Mouse (Mus musculus) forebrain, embryonic 13.5 days (tissue): ENCODE measurements around the gene Ccdc162. TPM values are rescaled to one million over a fixed set of nuclear protein-coding genes. Genes with fewer than 3 reads are reported as not detected.
"Not testable (repeated sequence)": the region's sequence is repeated elsewhere in the genome, so short reads cannot be mapped to it uniquely, and the experiment has no call there.

Source experiments
- ATAC-seq: fragments of 200-750 bp; cut with Nextera tagmentation; 2 replicates; pipeline ENCODE4 v1.8.0; 2017
- H3K27ac ChIP-seq: fragments of 300-500 bp; sonication (generic); 2 replicates; pipeline ENCODE4 v1.5.1; 2015; ENCODE audit warnings: inconsistent platforms, mild to moderate bottlenecking, moderate library complexity
- H3K27me3 ChIP-seq: fragments of 300-500 bp; sonication (generic); 2 replicates; pipeline ENCODE4 v1.6.1; 2015; ENCODE audit warnings: mild to moderate bottlenecking, inconsistent platforms
- H3K36me3 ChIP-seq: fragments of 300-500 bp; sonication (generic); 2 replicates; pipeline ENCODE4 v1.6.1; 2015; ENCODE audit warnings: mild to moderate bottlenecking, inconsistent platforms; ENCODE audit not compliant: poor library complexity, severe bottlenecking
- H3K4me1 ChIP-seq: fragments of 300-500 bp; sonication (generic); 2 replicates; pipeline ENCODE4 v1.6.1; 2015; ENCODE audit warnings: inconsistent platforms
- H3K4me2 ChIP-seq: fragments of 300-500 bp; sonication (generic); 2 replicates; pipeline ENCODE4 v1.6.1; 2015; ENCODE audit warnings: inconsistent platforms, mild to moderate bottlenecking, moderate library complexity
- H3K4me3 ChIP-seq: fragments of 300-500 bp; sonication (generic); 2 replicates; pipeline ENCODE4 v1.5.1; 2015; ENCODE audit warnings: mild to moderate bottlenecking, inconsistent platforms
- H3K9ac ChIP-seq: fragments of 300-500 bp; sonication (generic); 2 replicates; pipeline ENCODE4 v1.6.1; 2015; ENCODE audit warnings: mild to moderate bottlenecking, inconsistent platforms
- H3K9me3 ChIP-seq: fragments of 300-500 bp; sonication (generic); replicated peaks from 2 replicates; pipeline ENCODE4 v1.6.1; 2016; ENCODE audit warnings: inconsistent platforms
- WGBS: fragments of 180-500 bp; shearing (Covaris S2); methylation state at CpG from one replicate; pipeline ENCODE4 v1.1.7; 2015; 5-methylcytosine and 5-hydroxymethylcytosine counted together
- polyA plus RNA-seq: library from polyadenylated mRNA; unstranded; fragments of >200 nt; fragmentation: Nextera tagmentation; extraction: Ambion mirVana; gene quantifications from 2 replicates; pipeline ENCODE4 v1.2.1, GENCODE M21; 2015

The Ccdc162 gene
- polyA plus RNA-seq, 1 experiment from 2014 or later, result 0.31 TPM

GRCm38 (mm10) chr10:41659671-41660070 is 56.8 kb downstream of the Ccdc162 start:
- WGBS, result 86% methylated on average over 6 of the region's 6 CpGs
- H3K36me3 ChIP-seq, H3K4me3 ChIP-seq, H3K27ac ChIP-seq, H3K4me2 ChIP-seq, H3K4me1 ChIP-seq, H3K9ac ChIP-seq, H3K27me3 ChIP-seq, H3K9me3 ChIP-seq, ATAC-seq: not testable (repeated sequence)

GRCm38 (mm10) chr10:41655684-41656083 is 60.8 kb downstream of the Ccdc162 start:
- H3K27ac ChIP-seq, ATAC-seq, H3K27me3 ChIP-seq, H3K36me3 ChIP-seq, H3K9me3 ChIP-seq, H3K9ac ChIP-seq, H3K4me2 ChIP-seq, H3K4me3 ChIP-seq: not testable (repeated sequence)
- peaks cover 16% of the 10 kb centered on the region for H3K4me1 ChIP-seq

- no peak for ATAC-seq
Observed at GRCm38 (mm10) chr10:41652988-41653387, 63.4 kb downstream of the Ccdc162 start.

GRCm38 (mm10) chr10:41652094-41652775 is 64.2 kb downstream of the Ccdc162 start:
- Histone ChIP-seq H3K4me1 (peaks cover 16% of the 10 kb centered on the region), H3K4me2 (no peak overlapping the region), H3K4me3 (no peak overlapping the region), H3K27ac (no peak overlapping the region), H3K36me3 (no peaks in the 10 kb centered on the region), H3K27me3 (no peaks in the 10 kb centered on the region), H3K9ac (no peak overlapping the region), H3K9me3 (no peaks in the 10 kb centered on the region)
- ATAC-seq, result no peak
- 47% methylated on average over 6 of the region's 6 CpGs for WGBS

More at GRCm38 (mm10) chr10:41652988-41653387, 63.4 kb downstream of the Ccdc162 start:
- Histone ChIP-seq H3K9ac (no peak overlapping the region), H3K4me2 (no peak overlapping the region), H3K4me3 (no peak overlapping the region), H3K27me3 (no peaks in the 10 kb centered on the region), H3K4me1 (peaks cover 16% of the 10 kb centered on the region), H3K27ac (no peak overlapping the region), H3K36me3 (no peaks in the 10 kb centered on the region), H3K9me3 (no peaks in the 10 kb centered on the region)
- WGBS, result 87% methylated on average over 7 of the region's 7 CpGs

GRCm38 (mm10) chr10:41651532-41651931 is 64.9 kb downstream of the Ccdc162 start:
- Histone ChIP-seq H3K4me3 (no peak overlapping the region), H3K27ac (no peak overlapping the region), H3K27me3 (no peaks in the 10 kb centered on the region), H3K9me3 (no peaks in the 10 kb centered on the region), H3K36me3 (no peaks in the 10 kb centered on the region), H3K4me1 (peaks cover 16% of the 10 kb centered on the region), H3K4me2 (no peak overlapping the region), H3K9ac (no peak overlapping the region)
- 77% methylated on average over 3 of the region's 3 CpGs for WGBS
- no peak for ATAC-seq

- ATAC-seq, result no peak
- 72% methylated on average over 3 of the region's 5 CpGs for WGBS
- Histone ChIP-seq H3K36me3 (no peaks in the 10 kb centered on the region), H3K4me1 (peaks cover 16% of the 10 kb centered on the region), H3K9ac (no peak overlapping the region), H3K27ac (no peak overlapping the region), H3K27me3 (no peaks in the 10 kb centered on the region), H3K4me2 (no peak overlapping the region), H3K4me3 (no peak overlapping the region), H3K9me3 (no peaks in the 10 kb centered on the region)
Observed at GRCm38 (mm10) chr10:41649186-41649585, 67.2 kb downstream of the Ccdc162 start.

- Histone ChIP-seq H3K27me3 (no peaks in the 10 kb centered on the region), H3K4me1 (no peaks in the 10 kb centered on the region), H3K4me2 (no peak overlapping the region), H3K27ac (no peak overlapping the region), H3K9ac (no peak overlapping the region), H3K36me3 (no peaks in the 10 kb centered on the region), H3K9me3 (no peaks in the 10 kb centered on the region), H3K4me3 (no peak overlapping the region)
- no peak for ATAC-seq
- WGBS, result 77% methylated on average over 3 of the region's 3 CpGs
Observed at GRCm38 (mm10) chr10:41638776-41639175, 77.7 kb downstream of the Ccdc162 start.

GRCm38 (mm10) chr10:41635276-41636033 is 81.0 kb downstream of the Ccdc162 start:
- no peaks in the 10 kb centered on the region for H3K27me3 ChIP-seq
- no peak for ATAC-seq
- 82% methylated on average over 9 of the region's 9 CpGs for WGBS

GRCm38 (mm10) chr10:41633801-41634200 is 82.6 kb downstream of the Ccdc162 start:
- no peak for ATAC-seq
- Histone ChIP-seq H3K4me2 (no peak overlapping the region), H3K9ac (no peak overlapping the region), H3K36me3 (no peaks in the 10 kb centered on the region), H3K4me1 (no peaks in the 10 kb centered on the region), H3K27ac (no peak overlapping the region), H3K4me3 (no peak overlapping the region), H3K27me3 (no peaks in the 10 kb centered on the region), H3K9me3 (no peaks in the 10 kb centered on the region)
- 95% methylated on average over 11 of the region's 11 CpGs for WGBS

More at GRCm38 (mm10) chr10:41635276-41636033, 81.0 kb downstream of the Ccdc162 start:
- no peaks in the 10 kb centered on the region for H3K36me3 ChIP-seq
- H3K4me3 ChIP-seq, result no peak overlapping the region
- H3K9me3 ChIP-seq, result no peaks in the 10 kb centered on the region
- no peak overlapping the region for H3K27ac ChIP-seq
- H3K4me1 ChIP-seq, result no peaks in the 10 kb centered on the region
- no peak overlapping the region for H3K4me2 ChIP-seq
- no peak overlapping the region for H3K9ac ChIP-seq

- 97% methylated on average over 1 of the region's 1 CpGs for WGBS
- Histone ChIP-seq H3K4me1 (no peaks in the 10 kb centered on the region), H3K36me3 (no peaks in the 10 kb centered on the region)
Observed at GRCm38 (mm10) chr10:41632062-41632461, 84.4 kb downstream of the Ccdc162 start.

GRCm38 (mm10) chr10:41626996-41627395 is 89.4 kb downstream of the Ccdc162 start:
- H3K9ac ChIP-seq, result no peak overlapping the region
- ATAC-seq, result no peak
- H3K4me3 ChIP-seq, result no peak overlapping the region
- H3K4me1 ChIP-seq, result no peaks in the 10 kb centered on the region
- H3K9me3 ChIP-seq, result no peaks in the 10 kb centered on the region; the same call in 1 of the 2 replicates
- no peaks in the 10 kb centered on the region for H3K36me3 ChIP-seq
- H3K27me3 ChIP-seq, result no peaks in the 10 kb centered on the region
- no peak overlapping the region for H3K27ac ChIP-seq
- WGBS, result 77% methylated on average over 3 of the region's 3 CpGs
- no peak overlapping the region for H3K4me2 ChIP-seq

More at GRCm38 (mm10) chr10:41632062-41632461, 84.4 kb downstream of the Ccdc162 start:
- Histone ChIP-seq H3K9me3 (no peaks in the 10 kb centered on the region), H3K4me2 (no peak overlapping the region), H3K9ac (no peak overlapping the region), H3K27ac (no peak overlapping the region), H3K27me3 (no peaks in the 10 kb centered on the region), H3K4me3 (no peak overlapping the region)
- no peak for ATAC-seq

- Histone ChIP-seq H3K9me3 (no peaks in the 10 kb centered on the region; the same call in 1 of the 2 replicates), H3K9ac (no peak overlapping the region), H3K27me3 (no peaks in the 10 kb centered on the region), H3K36me3 (no peaks in the 10 kb centered on the region), H3K4me2 (no peak overlapping the region), H3K4me1 (no peaks in the 10 kb centered on the region), H3K4me3 (no peak overlapping the region), H3K27ac (no peak overlapping the region)
- ATAC-seq, result no peak
- WGBS, result 90% methylated on average over 2 of the region's 2 CpGs
Observed at GRCm38 (mm10) chr10:41619988-41620387, 96.4 kb downstream of the Ccdc162 start.
